Mouse (Mus musculus) Muller cell, postnatal 12 days (primary cell): Measurements from ENCODE around the gene Gm4869.
A peak's percentile ranks its signal among the peaks of the same experiment; 100 is the strongest.

Source experiments
- DNase-seq: peaks from one replicate; pipeline ENCODE4 v3.0.0-alpha.2; 2015; ENCODE audit errors: inconsistent ontology term

Gene Gm4869

GRCm38 (mm10) chr5:140464943-140465342, 19.5 kb downstream of the Gm4869 start:
- no peak for DNase-seq

GRCm38 (mm10) chr5:140472336-140472735, 26.9 kb downstream of the Gm4869 start:
- DNase-seq: no peak

GRCm38 (mm10) chr5:140481458-140481857, 36.0 kb downstream of the Gm4869 start:
- no peak for DNase-seq

GRCm38 (mm10) chr5:140491142-140491541, 45.7 kb downstream of the Gm4869 start:
- DNase-seq: no peak

- no peak for DNase-seq
Measured at GRCm38 (mm10) chr5:140492684-140493233, 47.3 kb downstream of the Gm4869 start.

GRCm38 (mm10) chr5:140498176-140498575, 52.7 kb downstream of the Gm4869 start:
- DNase-seq: no peak

- DNase-seq: no peak
Measured at GRCm38 (mm10) chr5:140500736-140501135, 55.3 kb downstream of the Gm4869 start.

GRCm38 (mm10) chr5:140501982-140502836, 56.8 kb downstream of the Gm4869 start:
- DNase-seq: peak; percentile 27

- peak; percentile 51 for DNase-seq
Measured at GRCm38 (mm10) chr5:140502925-140503324, 57.5 kb downstream of the Gm4869 start.

- peak; percentile 99 for DNase-seq
Measured at GRCm38 (mm10) chr5:140505208-140505780, 59.8 kb downstream of the Gm4869 start, which contains the start of gene Chst12. TSS of gene Chst12 (plus strand) at chr5:140505550.

- DNase-seq: no peak
Measured at GRCm38 (mm10) chr5:140506096-140506794, 60.8 kb downstream of the Gm4869 start.

- DNase-seq: no peak
Measured at GRCm38 (mm10) chr5:140507466-140508208, 62.2 kb downstream of the Gm4869 start.

GRCm38 (mm10) chr5:140508686-140509085, 63.2 kb downstream of the Gm4869 start:
- DNase-seq: no peak

GRCm38 (mm10) chr5:140509204-140509603, 63.8 kb downstream of the Gm4869 start:
- DNase-seq: no peak

- peak; percentile 32 for DNase-seq
Measured at GRCm38 (mm10) chr5:140510012-140511000, 64.9 kb downstream of the Gm4869 start.

- DNase-seq: no peak
Measured at GRCm38 (mm10) chr5:140513921-140514320, 68.5 kb downstream of the Gm4869 start.

- peak; percentile 82 for DNase-seq
Measured at GRCm38 (mm10) chr5:140514799-140515486, 69.5 kb downstream of the Gm4869 start.

GRCm38 (mm10) chr5:140517159-140517920, 71.9 kb downstream of the Gm4869 start:
- no peak for DNase-seq

GRCm38 (mm10) chr5:140517921-140518230, 72.4 kb downstream of the Gm4869 start:
- DNase-seq: no peak
